Mouse (Mus musculus): ENCODE data around the gene Nkx2-5. TPM values are rescaled to one million over a fixed set of nuclear protein-coding genes. Genes with fewer than 3 reads are reported as not detected.

Gene Nkx2-5
- polyA plus RNA-seq, 1 experiment from 2014 or later, result not detected

GRCm38 (mm10) chr17:26839718-26840438 lies 4.9 kb downstream of the Nkx2-5 start:
- H3K27ac ChIP-seq (ENCODE audit: low read length), result no peak overlapping the region
- H3K27me3 ChIP-seq (replicated peaks; ENCODE audit: control insufficient read depth, insufficient read depth, low read length), result peaks cover 93% of the 10 kb centered on the region
- ATAC-seq, result no peak
- H3K9me3 ChIP-seq (ENCODE audit: control insufficient read depth, low read length), result no peaks in the 10 kb centered on the region
- no peaks in the 10 kb centered on the region for H3K36me3 ChIP-seq (ENCODE audit: control insufficient read depth, insufficient read depth)
- no peak overlapping the region for H3K9ac ChIP-seq (replicated peaks; ENCODE audit: low read depth, low read length)
- H3K4me1 ChIP-seq (replicated peaks; ENCODE audit: control insufficient read depth, insufficient read depth, low read length), result peaks cover 16% of the 10 kb centered on the region
- WGBS, result 2% methylated on average over 26 of the region's 26 CpGs
- H3K4me2 ChIP-seq (ENCODE audit: low read length), result no peak overlapping the region; the same call in 1 of the 2 replicates
- no peak overlapping the region; the same call in 1 of the 2 replicates for H3K4me3 ChIP-seq (replicated peaks; ENCODE audit: low read length)

GRCm38 (mm10) chr17:26838911-26839717 lies 5.7 kb downstream of the Nkx2-5 start:
- H3K4me3 ChIP-seq (replicated peaks; ENCODE audit: low read length), result peak overlapping the region; percentile 18; the same call in 1 of the 2 replicates

DNA sequence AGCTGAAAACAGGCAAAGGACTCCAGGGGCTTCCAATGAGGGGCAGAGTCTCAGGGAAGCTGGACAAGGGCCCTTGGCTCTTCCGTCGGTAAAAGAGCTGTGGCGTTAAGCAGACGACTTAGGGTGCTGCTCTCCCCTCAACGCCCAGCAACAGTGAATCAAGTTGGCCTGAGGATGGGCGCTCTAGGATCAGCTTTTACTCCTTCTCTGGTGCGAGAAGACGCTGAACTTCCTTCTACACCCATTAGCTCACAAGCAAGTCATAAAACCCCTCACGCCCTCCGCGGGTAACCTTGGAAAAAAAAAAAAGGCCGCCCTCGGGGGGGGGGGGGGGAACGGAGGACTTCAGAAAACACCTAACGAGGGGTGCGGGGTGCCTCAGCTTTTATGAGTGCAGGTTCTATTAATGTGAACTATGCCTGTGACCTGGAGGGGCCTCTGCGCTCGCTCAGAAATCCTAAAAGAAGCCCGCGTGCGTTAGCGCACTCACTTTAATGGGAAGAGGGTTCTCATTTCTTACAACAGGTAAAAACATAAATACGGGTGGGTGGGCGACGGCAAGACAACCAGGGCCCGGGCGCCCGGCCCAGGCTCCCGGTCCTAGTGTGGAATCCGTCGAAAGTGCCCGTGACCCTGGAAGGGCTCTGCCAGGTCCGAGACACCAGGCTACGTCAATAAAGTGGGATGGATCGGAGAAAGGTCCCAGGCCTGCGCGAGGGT lies 6.5 kb downstream of the Nkx2-5 start:
- Histone ChIP-seq H3K27me3 (replicated peaks; ENCODE audit: control insufficient read depth, insufficient read depth, low read length) (peaks cover 95% of the 10 kb centered on the region), H3K4me1 (replicated peaks; ENCODE audit: control insufficient read depth, insufficient read depth, low read length) (peaks cover 7% of the 10 kb centered on the region), H3K27ac (ENCODE audit: low read length) (no peak overlapping the region), H3K9me3 (ENCODE audit: control insufficient read depth, low read length) (no peaks in the 10 kb centered on the region), H3K9ac (replicated peaks; ENCODE audit: low read depth, low read length) (no peak overlapping the region), H3K4me2 (ENCODE audit: low read length) (no peak overlapping the region), H3K4me3 (replicated peaks; ENCODE audit: low read length) (no peak overlapping the region), H3K36me3 (ENCODE audit: control insufficient read depth, insufficient read depth) (no peaks in the 10 kb centered on the region)
- no peak for ATAC-seq
- WGBS, result under 1% methylated on average over 37 of the region's 37 CpGs

More at GRCm38 (mm10) chr17:26838911-26839717, 5.7 kb downstream of the Nkx2-5 start:
- no peaks in the 10 kb centered on the region for H3K9me3 ChIP-seq (ENCODE audit: control insufficient read depth, low read length)
- no peak overlapping the region for H3K9ac ChIP-seq (replicated peaks; ENCODE audit: low read depth, low read length)
- peaks cover 94% of the 10 kb centered on the region for H3K27me3 ChIP-seq (replicated peaks; ENCODE audit: control insufficient read depth, insufficient read depth, low read length)
- no peaks in the 10 kb centered on the region for H3K36me3 ChIP-seq (ENCODE audit: control insufficient read depth, insufficient read depth)
- peaks cover 9% of the 10 kb centered on the region for H3K4me1 ChIP-seq (replicated peaks; ENCODE audit: control insufficient read depth, insufficient read depth, low read length)
- under 1% methylated on average over 81 of the region's 87 CpGs for WGBS
- peak overlapping the region; percentile 2; the same call in 1 of the 2 replicates for H3K4me2 ChIP-seq (ENCODE audit: low read length)
- no peak; the same call in 1 of the 2 replicates for ATAC-seq
- no peak overlapping the region for H3K27ac ChIP-seq (ENCODE audit: low read length)

DNA sequence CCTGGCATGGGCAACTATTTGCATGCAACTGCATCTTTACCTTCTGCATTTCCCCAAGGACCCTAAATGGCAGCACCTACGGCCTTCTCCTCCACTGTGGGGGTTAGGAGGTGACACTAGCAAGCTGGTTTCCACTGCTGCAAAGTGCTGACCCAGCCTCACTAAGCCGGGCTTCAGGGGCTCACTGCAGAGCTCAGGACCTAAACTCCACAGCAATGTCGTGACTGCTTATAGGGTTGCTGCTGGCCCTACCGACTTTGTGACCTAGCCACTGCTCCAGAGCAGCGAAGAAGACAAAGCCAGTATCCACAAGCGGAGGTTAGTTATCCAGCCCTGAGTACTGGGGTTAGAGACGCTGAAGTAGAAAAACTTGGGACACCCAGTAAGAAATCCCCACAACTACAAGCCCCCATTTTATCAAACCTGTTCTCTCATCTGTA lies 7.2 kb downstream of the Nkx2-5 start:
- no peak overlapping the region for H3K4me3 ChIP-seq (replicated peaks; ENCODE audit: low read length)
- peaks cover 91% of the 10 kb centered on the region for H3K27me3 ChIP-seq (replicated peaks; ENCODE audit: control insufficient read depth, insufficient read depth, low read length)
- no peak overlapping the region for H3K9ac ChIP-seq (replicated peaks; ENCODE audit: low read depth, low read length)
- H3K36me3 ChIP-seq (ENCODE audit: control insufficient read depth, insufficient read depth), result no peaks in the 10 kb centered on the region
- WGBS, result 0% methylated on average over 7 of the region's 7 CpGs
- no peaks in the 10 kb centered on the region for H3K9me3 ChIP-seq (ENCODE audit: control insufficient read depth, low read length)
- ATAC-seq, result no peak
- H3K4me2 ChIP-seq (ENCODE audit: low read length), result no peak overlapping the region
- no peak overlapping the region for H3K27ac ChIP-seq (ENCODE audit: low read length)
- H3K4me1 ChIP-seq (replicated peaks; ENCODE audit: control insufficient read depth, insufficient read depth, low read length), result peaks cover 7% of the 10 kb centered on the region

DNA sequence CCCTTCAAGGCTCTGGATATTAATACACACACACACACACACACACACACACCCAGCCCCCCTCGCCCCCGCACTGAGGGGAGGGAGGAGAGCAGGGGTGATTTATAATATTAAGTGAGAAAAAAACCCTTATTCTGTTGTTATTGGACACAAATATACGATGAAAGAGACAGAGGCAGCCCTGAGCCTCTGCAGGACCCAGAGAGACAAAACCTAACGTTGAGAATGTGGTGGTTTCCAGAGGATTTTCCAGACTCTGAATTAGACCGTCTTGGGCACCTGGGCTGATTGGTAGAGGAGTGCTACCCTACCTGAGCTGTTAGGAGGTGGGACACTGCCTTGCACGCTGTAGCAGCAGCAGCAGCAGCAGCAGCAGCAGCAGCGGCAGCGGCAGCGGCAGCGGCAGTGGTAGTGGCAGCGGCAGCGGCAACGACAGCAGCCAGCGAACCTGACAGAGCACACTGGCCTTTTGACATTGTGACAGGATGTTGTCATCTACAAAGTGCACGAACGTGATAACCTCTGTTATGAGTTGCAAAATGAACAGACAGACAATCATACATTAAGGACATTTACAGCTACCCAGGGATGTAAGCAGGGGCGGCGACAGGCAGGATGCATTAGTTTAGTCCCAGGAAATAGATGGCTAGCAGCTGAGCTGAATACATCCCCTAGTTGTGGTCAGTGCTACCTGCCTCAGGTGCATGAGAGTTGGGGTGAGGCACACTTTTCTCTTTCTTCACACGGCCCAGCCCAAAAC lies 7.8 kb downstream of the Nkx2-5 start:
- H3K9ac ChIP-seq (replicated peaks; ENCODE audit: low read depth, low read length), result no peak overlapping the region
- H3K36me3 ChIP-seq (ENCODE audit: control insufficient read depth, insufficient read depth), result no peaks in the 10 kb centered on the region
- H3K4me2 ChIP-seq (ENCODE audit: low read length), result no peak overlapping the region
- peaks cover 7% of the 10 kb centered on the region for H3K4me1 ChIP-seq (replicated peaks; ENCODE audit: control insufficient read depth, insufficient read depth, low read length)
- peaks cover 85% of the 10 kb centered on the region for H3K27me3 ChIP-seq (replicated peaks; ENCODE audit: control insufficient read depth, insufficient read depth, low read length)
- no peak for ATAC-seq
- H3K9me3 ChIP-seq (ENCODE audit: control insufficient read depth, low read length), result no peaks in the 10 kb centered on the region
- no peak overlapping the region for H3K27ac ChIP-seq (ENCODE audit: low read length)
- H3K4me3 ChIP-seq (replicated peaks; ENCODE audit: low read length), result no peak overlapping the region
- 2% methylated on average over 19 of the region's 19 CpGs for WGBS

GRCm38 (mm10) chr17:26836377-26836776 lies 8.4 kb downstream of the Nkx2-5 start:
- H3K4me2 ChIP-seq (ENCODE audit: low read length), result no peak overlapping the region
- H3K4me1 ChIP-seq (replicated peaks; ENCODE audit: control insufficient read depth, insufficient read depth, low read length), result peaks cover 7% of the 10 kb centered on the region
- ATAC-seq, result no peak
- WGBS, result 10% methylated on average over 5 of the region's 5 CpGs
- H3K27ac ChIP-seq (ENCODE audit: low read length), result no peak overlapping the region
- no peak overlapping the region for H3K4me3 ChIP-seq (replicated peaks; ENCODE audit: low read length)
- no peaks in the 10 kb centered on the region for H3K9me3 ChIP-seq (ENCODE audit: control insufficient read depth, low read length)
- no peak overlapping the region for H3K9ac ChIP-seq (replicated peaks; ENCODE audit: low read depth, low read length)
- peaks cover 83% of the 10 kb centered on the region for H3K27me3 ChIP-seq (replicated peaks; ENCODE audit: control insufficient read depth, insufficient read depth, low read length)
- H3K36me3 ChIP-seq (ENCODE audit: control insufficient read depth, insufficient read depth), result no peaks in the 10 kb centered on the region

DNA sequence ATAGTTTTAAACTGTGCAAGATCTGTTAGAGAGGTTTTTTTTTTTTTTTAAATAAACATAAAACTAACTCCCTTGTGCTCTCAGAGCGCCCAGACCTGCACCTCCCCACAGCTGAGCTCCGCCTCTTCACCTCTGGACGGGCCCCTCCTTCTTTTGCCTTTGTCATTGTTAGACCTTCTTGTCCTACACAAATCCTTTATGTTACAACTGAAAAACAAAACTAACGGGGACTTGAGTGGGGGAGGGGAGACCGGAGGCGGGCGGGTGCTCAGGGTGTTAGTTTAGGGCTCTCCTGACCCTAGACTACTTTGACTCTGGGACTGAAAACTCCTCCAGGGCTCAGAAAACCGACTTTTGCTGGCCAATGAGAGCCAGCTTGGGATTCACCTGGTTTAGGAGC lies 8.9 kb downstream of the Nkx2-5 start:
- no peak overlapping the region for H3K27ac ChIP-seq (ENCODE audit: low read length)
- peaks cover 7% of the 10 kb centered on the region for H3K4me1 ChIP-seq (replicated peaks; ENCODE audit: control insufficient read depth, insufficient read depth, low read length)
- no peak for ATAC-seq
- H3K9ac ChIP-seq (replicated peaks; ENCODE audit: low read depth, low read length), result no peak overlapping the region
- H3K4me3 ChIP-seq (replicated peaks; ENCODE audit: low read length), result no peak overlapping the region
- H3K9me3 ChIP-seq (ENCODE audit: control insufficient read depth, low read length), result no peaks in the 10 kb centered on the region; the same call in 1 of the 2 replicates
- H3K36me3 ChIP-seq (ENCODE audit: control insufficient read depth, insufficient read depth), result no peaks in the 10 kb centered on the region
- no peak overlapping the region for H3K4me2 ChIP-seq (ENCODE audit: low read length)
- WGBS, result 7% methylated on average over 8 of the region's 8 CpGs
- H3K27me3 ChIP-seq (replicated peaks; ENCODE audit: control insufficient read depth, insufficient read depth, low read length), result peaks cover 78% of the 10 kb centered on the region

GRCm38 (mm10) chr17:26834966-26835755 lies 9.6 kb downstream of the Nkx2-5 start:
- H3K9ac ChIP-seq (replicated peaks; ENCODE audit: low read depth, low read length), result no peak overlapping the region
- no peak overlapping the region for H3K4me2 ChIP-seq (ENCODE audit: low read length)
- peaks cover 7% of the 10 kb centered on the region for H3K4me1 ChIP-seq (replicated peaks; ENCODE audit: control insufficient read depth, insufficient read depth, low read length)
- ATAC-seq, result no peak
- no peak overlapping the region for H3K27ac ChIP-seq (ENCODE audit: low read length)
- no peaks in the 10 kb centered on the region for H3K36me3 ChIP-seq (ENCODE audit: control insufficient read depth, insufficient read depth)
- WGBS, result 12% methylated on average over 9 of the region's 9 CpGs
- H3K9me3 ChIP-seq (ENCODE audit: control insufficient read depth, low read length), result no peaks in the 10 kb centered on the region; the same call in 1 of the 2 replicates
- no peak overlapping the region for H3K4me3 ChIP-seq (replicated peaks; ENCODE audit: low read length)
- H3K27me3 ChIP-seq (replicated peaks; ENCODE audit: control insufficient read depth, insufficient read depth, low read length), result peaks cover 74% of the 10 kb centered on the region
